Mouse (Mus musculus) lung, embryonic 15.5 days (tissue): ENCODE measurements around the gene Eepd1. TPM values are rescaled to one million over a fixed set of nuclear protein-coding genes. Genes with fewer than 3 reads are reported as not detected.

Experiments used
- ATAC-seq: fragments of 200-750 bp; cut with Nextera tagmentation; 2 replicates; pipeline ENCODE4 v1.8.0; 2017; ENCODE audit warnings: moderate number of reproducible peaks, borderline replicate concordance; ENCODE audit not compliant: low FRiP score, low TSS enrichment; ENCODE audit errors: extremely low read depth
- H3K27ac ChIP-seq: fragments of 300-500 bp; sonication (generic); 2 replicates; pipeline ENCODE4 v1.5.1; 2015; ENCODE audit warnings: moderate library complexity, mild to moderate bottlenecking, inconsistent platforms
- H3K27me3 ChIP-seq: fragments of 300-500 bp; sonication (generic); 2 replicates; pipeline ENCODE4 v1.6.1; 2015; ENCODE audit warnings: inconsistent platforms
- H3K36me3 ChIP-seq: fragments of 300-500 bp; sonication (generic); 2 replicates; pipeline ENCODE4 v1.6.1; 2015; ENCODE audit warnings: inconsistent platforms
- H3K4me1 ChIP-seq: fragments of 300-500 bp; sonication (generic); 2 replicates; pipeline ENCODE4 v1.6.1; 2015; ENCODE audit warnings: inconsistent platforms
- H3K4me2 ChIP-seq: fragments of 300-500 bp; sonication (generic); 2 replicates; pipeline ENCODE4 v1.6.1; 2015; ENCODE audit warnings: inconsistent platforms, mild to moderate bottlenecking, moderate library complexity
- H3K4me3 ChIP-seq: fragments of 300-500 bp; sonication (generic); 2 replicates; pipeline ENCODE4 v1.5.1; 2015; ENCODE audit warnings: mild to moderate bottlenecking, inconsistent platforms
- H3K9ac ChIP-seq: fragments of 300-500 bp; sonication (generic); 2 replicates; pipeline ENCODE4 v1.6.1; 2015; ENCODE audit warnings: inconsistent platforms
- H3K9me3 ChIP-seq: fragments of 300-500 bp; sonication (generic); 2 replicates; pipeline ENCODE4 v1.6.1; 2016; ENCODE audit warnings: inconsistent platforms
- WGBS: fragments of 180-500 bp; shearing (Covaris S2); methylation state at CpG from one replicate; pipeline ENCODE4 v1.1.7; 2015; 5-methylcytosine and 5-hydroxymethylcytosine counted together
- polyA plus RNA-seq: library from polyadenylated mRNA; unstranded; fragments of >200 nt; fragmentation: Nextera tagmentation; extraction: Ambion mirVana; gene quantifications from 2 replicates; pipeline ENCODE4 v1.2.1, GENCODE M21; 2015

Eepd1 gene
- polyA plus RNA-seq, 1 experiment from 2014 or later = 10.9 TPM

DNA sequence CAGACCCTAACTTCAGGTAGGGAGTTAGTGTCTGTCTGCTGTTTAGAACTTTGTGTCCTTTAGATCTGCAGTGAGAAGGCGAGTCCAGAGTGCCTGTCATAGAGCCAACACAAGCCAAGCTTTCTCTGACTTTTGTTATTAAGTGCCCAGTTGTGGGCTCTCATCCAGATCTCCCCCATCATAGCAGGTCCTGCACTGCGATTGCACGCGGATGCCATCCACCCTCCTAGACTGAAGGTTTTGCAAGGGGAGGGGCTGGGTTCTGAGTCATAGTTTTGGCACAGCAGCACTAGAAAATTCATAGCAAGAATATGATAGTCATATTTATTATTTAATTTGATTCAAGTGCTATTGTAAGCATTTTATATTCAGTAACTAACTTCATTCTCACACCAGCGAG, 12.6 kb downstream of the Eepd1 start:
- H3K4me1 ChIP-seq = 0 out of 2 replicates have a peak, but pooled peaks cover 3% of the 10 kb centered on the region
- no peaks in the 10 kb centered on the region for H3K36me3 ChIP-seq
- no peaks in the 10 kb centered on the region for H3K9me3 ChIP-seq
- no peak overlapping the region for H3K4me2 ChIP-seq
- ATAC-seq = no peak
- no peak overlapping the region for H3K4me3 ChIP-seq
- no peak overlapping the region for H3K9ac ChIP-seq
- H3K27me3 ChIP-seq = no peaks in the 10 kb centered on the region
- WGBS = 67% methylated on average over 5 of the region's 5 CpGs
- H3K27ac ChIP-seq = no peak overlapping the region

DNA sequence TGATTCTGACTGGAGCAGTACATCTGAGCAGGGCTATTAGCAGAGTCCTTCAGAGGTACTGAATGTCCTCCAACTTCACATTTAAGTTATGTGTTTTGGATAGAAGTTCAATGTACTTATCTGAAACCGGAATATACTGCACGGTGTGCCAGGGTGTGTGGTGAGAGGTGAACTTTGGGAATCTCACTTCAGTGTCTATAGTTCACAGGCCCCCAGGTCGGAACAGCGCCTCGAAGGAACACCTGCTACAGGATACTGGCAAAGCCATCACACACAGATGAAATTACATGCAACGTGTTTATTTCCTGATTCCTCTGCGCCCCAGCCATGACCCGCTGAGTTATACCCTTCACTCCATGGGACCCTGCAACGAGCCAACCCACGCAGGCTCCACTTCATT, 14.3 kb downstream of the Eepd1 start:
- WGBS = 85% methylated on average over 10 of the region's 10 CpGs
- H3K4me3 ChIP-seq = no peak overlapping the region
- H3K27me3 ChIP-seq = no peaks in the 10 kb centered on the region
- no peaks in the 10 kb centered on the region for H3K9me3 ChIP-seq
- no peak overlapping the region for H3K4me2 ChIP-seq
- H3K4me1 ChIP-seq = 0 out of 2 replicates have a peak, but pooled peaks cover 8% of the 10 kb centered on the region
- ATAC-seq = no peak
- no peaks in the 10 kb centered on the region for H3K36me3 ChIP-seq
- no peak overlapping the region for H3K27ac ChIP-seq
- no peak overlapping the region for H3K9ac ChIP-seq

DNA sequence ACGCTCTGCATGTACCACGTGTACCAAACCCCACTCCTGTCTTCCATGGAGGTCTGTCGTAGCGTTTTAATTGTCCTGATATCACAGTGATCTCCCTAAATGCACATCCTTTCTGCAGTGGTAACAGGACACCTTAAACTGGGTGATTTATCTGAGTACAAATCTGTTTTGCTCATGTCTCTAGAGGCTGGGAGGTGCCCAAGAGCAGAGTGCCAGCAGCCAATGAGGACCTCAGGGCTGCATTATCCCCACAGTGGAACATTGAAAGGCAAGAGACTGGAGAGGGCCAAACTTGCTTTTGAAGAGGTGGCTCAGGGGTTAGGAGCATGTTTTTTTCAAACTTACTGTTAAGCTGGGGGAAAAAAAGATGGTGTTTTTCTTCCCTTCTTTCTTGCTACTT, 14.8 kb downstream of the Eepd1 start:
- no peak for ATAC-seq
- Histone ChIP-seq H3K9ac (no peak overlapping the region), H3K4me2 (no peak overlapping the region), H3K27ac (no peak overlapping the region), H3K9me3 (no peaks in the 10 kb centered on the region), H3K4me3 (no peak overlapping the region), H3K36me3 (no peaks in the 10 kb centered on the region), H3K4me1 (0 out of 2 replicates have a peak, but pooled peaks cover 8% of the 10 kb centered on the region), H3K27me3 (no peaks in the 10 kb centered on the region)
- 75% methylated on average over 4 of the region's 4 CpGs for WGBS

DNA sequence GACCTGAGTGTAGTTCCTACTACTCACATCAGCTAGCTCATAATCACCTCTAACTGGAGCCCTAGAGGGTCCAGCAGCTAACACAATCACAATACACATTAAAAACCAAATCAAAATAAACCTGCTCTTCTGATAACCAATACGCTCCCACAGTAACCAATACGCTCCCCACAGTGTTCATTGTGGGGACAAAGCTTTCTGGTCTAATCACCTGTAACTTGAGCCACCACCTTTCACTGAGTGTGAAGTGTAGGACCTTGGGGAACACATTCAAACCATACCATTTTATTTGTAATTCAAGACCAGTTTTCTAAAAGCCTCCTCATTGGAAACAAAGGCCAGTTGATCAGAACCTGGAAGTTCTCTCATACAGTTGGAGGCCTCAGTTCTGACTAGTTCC, 15.4 kb downstream of the Eepd1 start:
- Histone ChIP-seq H3K4me3 (no peak overlapping the region), H3K4me2 (no peak overlapping the region), H3K9me3 (no peaks in the 10 kb centered on the region), H3K9ac (no peak overlapping the region), H3K27ac (no peak overlapping the region), H3K27me3 (no peaks in the 10 kb centered on the region), H3K36me3 (no peaks in the 10 kb centered on the region), H3K4me1 (0 out of 2 replicates have a peak, but pooled peaks cover 8% of the 10 kb centered on the region)
- 94% methylated on average over 2 of the region's 2 CpGs for WGBS
- ATAC-seq = no peak

DNA sequence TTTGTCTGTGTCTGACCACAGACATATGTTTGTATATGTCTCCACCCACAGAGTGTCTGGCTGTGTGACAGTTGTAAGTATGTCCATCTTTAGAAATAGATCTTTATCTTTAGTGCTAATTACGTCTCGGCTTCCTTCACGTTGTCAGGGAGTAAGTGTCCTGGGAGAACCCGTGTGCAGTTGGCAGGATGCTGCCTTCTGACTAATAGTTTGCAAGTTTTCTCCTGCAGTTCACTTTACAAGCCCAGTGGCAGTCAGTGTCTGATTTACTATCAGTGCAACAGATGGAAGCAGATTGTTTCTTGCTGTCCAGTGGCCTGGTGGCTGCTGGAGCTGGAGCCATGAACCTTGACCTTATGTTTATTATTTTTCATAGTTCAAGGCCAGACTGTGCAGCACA, 17.4 kb downstream of the Eepd1 start:
- H3K4me1 ChIP-seq = 0 out of 2 replicates have a peak, but pooled peaks cover 8% of the 10 kb centered on the region
- WGBS = 18% methylated on average over 4 of the region's 4 CpGs
- no peak overlapping the region for H3K9ac ChIP-seq
- peak; percentile 52; the same call in 1 of the 2 replicates for ATAC-seq
- no peak overlapping the region for H3K27ac ChIP-seq
- no peaks in the 10 kb centered on the region for H3K9me3 ChIP-seq
- no peaks in the 10 kb centered on the region for H3K36me3 ChIP-seq
- no peak overlapping the region for H3K4me2 ChIP-seq
- H3K4me3 ChIP-seq = no peak overlapping the region
- no peaks in the 10 kb centered on the region for H3K27me3 ChIP-seq

DNA sequence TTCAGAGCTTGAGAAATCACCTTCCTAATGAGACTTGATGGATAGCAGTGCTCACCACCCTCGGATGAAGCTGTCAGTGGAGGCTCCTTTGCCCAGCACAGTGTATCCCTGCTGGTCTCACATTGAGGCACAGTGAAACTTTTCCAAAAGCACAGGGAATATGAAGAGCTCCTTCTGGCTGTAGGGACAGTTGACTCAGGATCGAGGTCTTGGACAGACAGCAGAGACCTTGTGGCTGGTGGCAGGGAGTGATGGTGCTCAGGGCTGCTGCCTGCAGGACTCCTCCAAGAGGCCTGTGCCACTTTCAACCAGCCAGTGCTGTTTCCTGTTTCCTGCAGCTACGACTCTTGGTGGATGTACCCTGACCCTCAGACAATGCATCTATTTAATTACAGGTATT, 18.0 kb downstream of the Eepd1 start:
- WGBS = 28% methylated on average over 3 of the region's 3 CpGs
- no peak overlapping the region for H3K4me2 ChIP-seq
- no peaks in the 10 kb centered on the region for H3K9me3 ChIP-seq
- H3K4me3 ChIP-seq = no peak overlapping the region
- H3K27me3 ChIP-seq = no peaks in the 10 kb centered on the region
- ATAC-seq = no peak
- no peak overlapping the region for H3K27ac ChIP-seq
- H3K4me1 ChIP-seq = 0 out of 2 replicates have a peak, but pooled peaks cover 9% of the 10 kb centered on the region
- H3K36me3 ChIP-seq = no peaks in the 10 kb centered on the region
- H3K9ac ChIP-seq = no peak overlapping the region

DNA sequence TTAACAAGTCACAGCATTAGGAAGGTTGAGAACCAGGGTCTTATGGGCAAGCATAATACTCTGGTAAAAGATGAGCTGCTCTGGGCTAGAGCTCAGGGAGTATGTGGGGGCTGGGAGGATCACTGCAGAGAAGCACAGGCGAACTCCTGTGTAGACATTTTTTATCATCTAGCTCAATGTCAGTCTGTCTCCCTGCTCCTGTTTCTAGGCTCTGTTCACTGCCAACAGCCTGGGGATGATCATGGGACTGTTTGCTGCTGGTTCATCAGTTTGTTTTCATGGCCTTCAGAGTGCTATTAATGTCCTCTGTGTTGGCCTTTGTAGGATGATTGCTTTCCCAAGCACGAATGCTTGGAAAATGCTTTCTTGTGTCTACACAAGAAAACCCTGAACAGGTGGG, 18.7 kb downstream of the Eepd1 start:
- Histone ChIP-seq H3K27ac (no peak overlapping the region), H3K9me3 (no peaks in the 10 kb centered on the region), H3K36me3 (no peaks in the 10 kb centered on the region), H3K4me2 (no peak overlapping the region), H3K27me3 (no peaks in the 10 kb centered on the region), H3K4me3 (no peak overlapping the region), H3K9ac (no peak overlapping the region), H3K4me1 (0 out of 2 replicates have a peak, but pooled peaks cover 10% of the 10 kb centered on the region)
- ATAC-seq = no peak
- 79% methylated on average over 2 of the region's 2 CpGs for WGBS

DNA sequence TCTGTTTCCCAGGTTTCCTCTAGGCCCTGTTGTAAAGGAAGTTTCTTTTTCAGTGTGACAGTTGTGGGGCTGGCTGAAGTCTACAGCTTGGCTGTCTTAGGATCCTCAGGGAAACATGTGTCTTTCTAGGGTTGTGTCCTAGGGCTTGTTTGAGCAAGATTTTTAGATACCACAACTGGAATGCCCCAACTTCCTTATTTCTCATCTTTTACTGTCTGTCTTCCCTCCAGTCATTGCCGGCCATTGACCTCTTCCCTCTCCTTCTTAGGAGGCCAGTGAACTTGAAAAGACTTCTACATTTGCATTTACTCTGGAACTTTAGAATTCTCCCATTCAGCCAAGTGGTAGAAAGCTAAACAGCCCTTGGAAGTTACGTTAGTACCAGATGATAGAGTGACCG, 27.5 kb downstream of the Eepd1 start:
- no peaks in the 10 kb centered on the region for H3K9me3 ChIP-seq
- H3K9ac ChIP-seq = no peak overlapping the region
- H3K27ac ChIP-seq = no peak overlapping the region
- no peak overlapping the region for H3K4me3 ChIP-seq
- H3K4me1 ChIP-seq = peaks cover 15% of the 10 kb centered on the region; the same call in 1 of the 2 replicates
- no peaks in the 10 kb centered on the region for H3K36me3 ChIP-seq
- no peak for ATAC-seq
- H3K27me3 ChIP-seq = no peaks in the 10 kb centered on the region
- WGBS = 80% methylated on average over 3 of the region's 3 CpGs
- no peak overlapping the region for H3K4me2 ChIP-seq

DNA sequence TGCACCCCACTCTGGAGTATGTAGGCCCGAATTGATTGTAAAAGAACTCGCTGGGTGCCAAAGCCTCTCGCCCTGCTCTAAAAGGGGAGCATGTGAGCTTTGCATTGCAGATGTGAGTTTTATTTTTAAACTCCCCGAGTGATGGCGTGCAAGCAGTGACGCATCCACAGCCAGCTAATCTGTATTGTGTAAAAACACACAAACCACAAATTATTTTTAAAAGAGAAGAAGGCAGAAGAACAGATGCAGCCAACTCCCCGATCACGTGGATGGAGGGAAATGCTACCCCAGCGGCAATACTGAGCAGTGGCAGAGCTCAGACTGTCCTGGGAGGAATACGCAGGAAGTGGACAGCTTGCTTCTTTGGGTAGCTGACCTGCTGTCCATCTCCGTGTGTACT, 29.2 kb downstream of the Eepd1 start:
- Histone ChIP-seq H3K4me2 (no peak overlapping the region), H3K9me3 (no peaks in the 10 kb centered on the region), H3K4me3 (no peak overlapping the region), H3K9ac (no peak overlapping the region), H3K4me1 (peaks cover 10% of the 10 kb centered on the region; the same call in 1 of the 2 replicates), H3K27me3 (no peaks in the 10 kb centered on the region), H3K36me3 (no peaks in the 10 kb centered on the region), H3K27ac (no peak overlapping the region)
- 69% methylated on average over 11 of the region's 11 CpGs for WGBS
- no peak for ATAC-seq

DNA sequence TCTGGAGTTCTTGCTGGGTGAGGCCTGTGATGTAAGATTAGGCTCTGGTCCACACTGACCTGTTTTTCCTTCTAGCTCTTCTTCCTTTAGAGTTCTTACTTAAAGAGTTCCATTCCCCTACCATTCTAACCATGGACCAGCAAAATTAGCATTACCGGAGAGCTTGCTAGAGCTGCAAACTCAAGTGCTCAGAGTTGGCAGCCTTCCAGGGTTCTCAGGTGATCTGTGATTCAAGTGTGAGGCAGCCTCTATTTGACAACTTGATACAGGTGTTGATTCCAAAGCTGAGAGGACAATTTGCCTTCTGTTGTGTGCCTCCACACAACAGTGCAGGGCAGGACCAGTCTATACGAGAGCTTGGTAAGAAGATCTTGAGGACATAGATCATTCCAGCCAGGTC, 31.7 kb downstream of the Eepd1 start:
- H3K9me3 ChIP-seq = no peaks in the 10 kb centered on the region
- H3K27ac ChIP-seq = no peak overlapping the region
- no peak overlapping the region for H3K4me3 ChIP-seq
- 45% methylated on average over 2 of the region's 2 CpGs for WGBS
- H3K4me2 ChIP-seq = no peak overlapping the region
- H3K36me3 ChIP-seq = no peaks in the 10 kb centered on the region
- H3K4me1 ChIP-seq = peaks cover 10% of the 10 kb centered on the region; the same call in 1 of the 2 replicates
- ATAC-seq = no peak
- H3K27me3 ChIP-seq = no peaks in the 10 kb centered on the region
- H3K9ac ChIP-seq = no peak overlapping the region

DNA sequence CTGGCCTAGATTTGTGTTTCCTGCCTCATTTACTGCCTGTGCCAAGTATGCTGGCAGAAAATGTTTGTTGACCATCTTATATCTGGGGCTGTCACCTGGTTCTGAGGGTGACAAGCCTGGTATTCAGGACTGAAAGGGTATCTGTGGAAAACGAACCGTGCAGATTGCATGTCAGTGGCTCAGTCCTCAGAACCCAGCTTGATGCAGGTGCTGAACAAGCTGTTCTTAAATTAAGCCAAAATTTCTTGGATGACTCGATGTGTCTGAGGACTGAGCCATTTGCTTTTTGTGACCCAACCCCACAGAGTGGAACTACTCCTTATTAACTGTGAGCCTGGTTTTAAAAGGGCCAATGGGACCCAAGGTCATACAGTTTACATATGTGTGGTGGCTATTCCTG, 32.2 kb downstream of the Eepd1 start:
- H3K9me3 ChIP-seq = no peaks in the 10 kb centered on the region
- H3K36me3 ChIP-seq = no peaks in the 10 kb centered on the region
- peaks cover 10% of the 10 kb centered on the region; the same call in 1 of the 2 replicates for H3K4me1 ChIP-seq
- no peak overlapping the region for H3K9ac ChIP-seq
- no peak overlapping the region for H3K4me3 ChIP-seq
- H3K27me3 ChIP-seq = no peaks in the 10 kb centered on the region
- WGBS = 62% methylated on average over 3 of the region's 3 CpGs
- no peak for ATAC-seq
- H3K4me2 ChIP-seq = no peak overlapping the region
- H3K27ac ChIP-seq = no peak overlapping the region

DNA sequence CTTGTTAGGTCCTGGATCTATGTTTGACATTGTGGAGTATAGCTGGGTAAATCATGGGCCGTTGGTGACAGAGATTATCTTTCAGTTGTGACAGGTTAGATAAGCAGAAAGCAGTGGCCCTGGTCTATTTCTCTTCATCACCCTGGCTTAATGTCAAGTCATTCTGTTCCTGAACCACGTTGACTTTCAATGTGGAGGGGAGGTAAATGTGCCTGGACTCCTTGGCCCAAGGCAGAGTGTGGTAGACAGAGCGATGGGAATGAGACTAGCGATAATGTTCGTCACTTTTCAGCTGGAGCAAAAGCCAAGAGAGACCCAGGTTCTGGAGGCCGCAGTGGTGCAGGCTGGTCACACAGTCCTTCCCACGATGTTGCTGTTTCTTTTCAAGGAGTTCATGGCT, 35.3 kb downstream of the Eepd1 start:
- H3K4me3 ChIP-seq = no peak overlapping the region
- no peaks in the 10 kb centered on the region for H3K36me3 ChIP-seq
- ATAC-seq = 0 out of 2 replicates have a peak, but pooled peaks have one; percentile 37
- H3K27ac ChIP-seq = no peak overlapping the region
- no peak overlapping the region for H3K4me2 ChIP-seq
- H3K9me3 ChIP-seq = no peaks in the 10 kb centered on the region
- H3K27me3 ChIP-seq = no peaks in the 10 kb centered on the region
- 43% methylated on average over 7 of the region's 7 CpGs for WGBS
- no peak overlapping the region for H3K9ac ChIP-seq
- peaks cover 13% of the 10 kb centered on the region; the same call in 1 of the 2 replicates for H3K4me1 ChIP-seq

DNA sequence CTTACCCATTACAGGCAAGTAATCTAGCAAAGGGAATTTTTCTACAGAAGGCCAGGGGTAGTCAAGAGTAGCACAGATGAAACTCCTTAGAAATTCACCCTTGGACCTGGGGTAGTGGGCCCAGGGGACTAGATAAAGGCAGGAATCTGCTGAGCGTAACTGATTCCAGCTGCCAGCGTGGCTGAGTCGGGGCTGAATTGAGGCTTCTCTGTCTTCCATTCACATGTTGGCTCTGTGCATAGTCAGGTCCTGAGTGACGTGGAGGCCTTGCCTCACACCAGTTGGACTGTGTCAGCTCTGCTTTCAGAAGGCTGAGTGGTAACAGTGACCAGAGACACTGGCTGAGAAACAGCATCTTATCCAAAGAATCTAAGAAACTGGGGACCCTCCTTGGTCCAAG, 36.6 kb downstream of the Eepd1 start:
- 57% methylated on average over 4 of the region's 4 CpGs for WGBS
- Histone ChIP-seq H3K4me1 (peaks cover 7% of the 10 kb centered on the region; the same call in 1 of the 2 replicates), H3K36me3 (no peaks in the 10 kb centered on the region)

More for the DNA sequence above, 36.6 kb downstream of the Eepd1 start:
- no peak overlapping the region for H3K4me3 ChIP-seq
- no peaks in the 10 kb centered on the region for H3K27me3 ChIP-seq
- no peak overlapping the region for H3K9ac ChIP-seq
- H3K4me2 ChIP-seq = no peak overlapping the region
- ATAC-seq = no peak
- H3K9me3 ChIP-seq = no peaks in the 10 kb centered on the region
- H3K27ac ChIP-seq = no peak overlapping the region
